Mouse (Mus musculus): ENCODE data around the gene Ly6g.

DNA sequence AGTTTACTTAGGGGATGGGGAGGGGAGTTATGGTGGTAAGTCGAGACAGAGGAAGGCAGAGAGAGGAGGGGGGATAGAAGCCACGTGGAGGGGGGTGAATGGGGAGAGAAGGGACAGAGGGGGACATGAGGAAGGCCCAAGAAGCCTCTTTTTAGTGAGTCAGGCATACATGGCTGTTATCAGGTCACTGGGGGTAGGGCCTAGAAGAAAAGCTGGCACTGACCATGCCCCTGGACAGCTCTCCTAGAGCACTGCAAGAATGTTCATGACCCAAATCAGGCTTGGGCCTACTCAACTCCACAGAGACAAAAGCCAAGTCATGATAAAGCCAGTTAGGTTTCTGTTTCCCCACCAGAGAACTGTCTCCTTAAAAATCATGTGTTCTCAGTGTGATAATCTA lies 31.3 kb downstream of the Ly6g start:
- TF ChIP-seq CTCF (IDR thresholded peaks at IDR 0.05; ENCODE audit: borderline replicate concordance, extremely low read depth, insufficient read depth, insufficient read length) = no peak
- no peak for TF ChIP-seq POLR2A (IDR thresholded peaks at IDR 0.05; ENCODE audit: borderline replicate concordance, extremely low read depth, insufficient read depth, insufficient read length, poor library complexity, severe bottlenecking)

All from brain, embryonic 14.5 days (tissue).